Mouse (Mus musculus) limb, embryonic 11.5 days (tissue): ENCODE measurements around the gene Sema5a. TPM values are rescaled to one million over a fixed set of nuclear protein-coding genes. Genes with fewer than 3 reads are reported as not detected.
A peak's percentile ranks its signal among the peaks of the same experiment; 100 is the strongest.
"Not testable (repeated sequence)": the region's sequence is repeated elsewhere in the genome, so short reads cannot be mapped to it uniquely, and the experiment has no call there.

Experiments
- ATAC-seq: fragments of 200-750 bp; cut with Nextera tagmentation; 2 replicates; pipeline ENCODE4 v1.8.0; 2017; ENCODE audit warnings: low read depth; ENCODE audit not compliant: insufficient number of reproducible peaks, low FRiP score, low TSS enrichment
- DNase-seq: peaks from one replicate; pipeline ENCODE4 v3.0.0-alpha.2; 2015; ENCODE audit warnings: low spot score
- H3K27ac ChIP-seq: fragments of 300-500 bp; sonication (generic); replicated peaks from 2 replicates; pipeline ENCODE4 v1.5.1; 2014; ENCODE audit warnings: low read depth, mild to moderate bottlenecking, low read length
- H3K27me3 ChIP-seq: fragments of 300-500 bp; sonication (generic); 2 replicates; pipeline ENCODE4 v1.6.1; 2014; ENCODE audit warnings: mild to moderate bottlenecking, low read length, mixed read lengths; ENCODE audit not compliant: control insufficient read depth, insufficient read depth
- H3K36me3 ChIP-seq: fragments of 300-500 bp; sonication (generic); 2 replicates; pipeline ENCODE4 v1.6.1; 2014; ENCODE audit warnings: mild to moderate bottlenecking, low read length, moderate library complexity, mixed read lengths; ENCODE audit not compliant: control insufficient read depth, insufficient read depth
- H3K4me1 ChIP-seq: fragments of 300-500 bp; sonication (generic); 2 replicates; pipeline ENCODE4 v1.6.1; 2014; ENCODE audit warnings: low read length, mixed read lengths; ENCODE audit not compliant: control insufficient read depth, insufficient read depth
- H3K4me2 ChIP-seq: fragments of 300-500 bp; sonication (generic); 2 replicates; pipeline ENCODE4 v1.6.1; 2014; ENCODE audit warnings: low read depth, mild to moderate bottlenecking, moderate library complexity; ENCODE audit not compliant: severe bottlenecking
- H3K4me3 ChIP-seq: fragments of 300-500 bp; sonication (generic); 2 replicates; pipeline ENCODE4 v1.5.1; 2014; ENCODE audit warnings: low read depth, low read length
- H3K9ac ChIP-seq: fragments of 300-500 bp; sonication (generic); 2 replicates; pipeline ENCODE4 v1.6.1; 2014; ENCODE audit warnings: mild to moderate bottlenecking, low read length
- H3K9me3 ChIP-seq: fragments of 300-500 bp; sonication (generic); 2 replicates; pipeline ENCODE4 v1.6.1; 2016; ENCODE audit warnings: low read length; ENCODE audit not compliant: control insufficient read depth
- WGBS: fragments of 180-500 bp; shearing (Covaris S2); extraction: QIAGEN DNeasy Blood & Tissue Kit; methylation state at CpG from one replicate; pipeline ENCODE4 v1.1.7; 2014; 5-methylcytosine and 5-hydroxymethylcytosine counted together
- polyA plus RNA-seq: library from polyadenylated mRNA; unstranded; fragments of >200 nt; fragmentation: Nextera tagmentation; extraction: Ambion mirVana; gene quantifications from 2 replicates; pipeline ENCODE4 v1.2.1, GENCODE M21; 2014

Gene Sema5a
- polyA plus RNA-seq, 1 experiment from 2014 or later, result 21.4 TPM

DNA sequence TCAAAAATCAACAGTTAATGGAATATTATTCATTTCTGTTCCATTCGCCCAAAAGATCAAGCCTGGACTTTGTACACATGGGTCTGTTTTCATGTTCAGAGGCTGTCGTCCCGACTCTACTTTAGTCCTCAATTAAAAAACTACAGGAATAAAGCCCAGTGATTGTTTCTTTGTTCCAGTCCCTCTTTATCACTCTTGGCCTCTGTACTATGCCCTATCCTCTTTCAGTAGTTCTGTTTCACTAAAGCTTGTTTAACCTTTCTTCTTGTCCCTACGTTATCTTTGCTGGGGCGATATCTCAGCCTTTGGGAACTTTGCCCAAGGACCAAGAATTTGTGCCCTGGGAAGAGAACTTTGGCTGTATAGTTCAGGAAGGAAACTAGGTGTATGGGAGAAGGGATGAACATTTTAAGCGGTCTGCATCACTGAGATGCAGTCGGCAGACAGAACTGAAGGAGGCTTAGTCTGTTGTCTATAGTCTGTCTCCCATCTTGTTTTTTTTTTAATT, 17.7 kb upstream of the Sema5a start:
- Histone ChIP-seq H3K27me3 (no peaks in the 10 kb centered on the region), H3K9me3 (no peaks in the 10 kb centered on the region), H3K9ac (no peak overlapping the region), H3K4me3 (no peak overlapping the region), H3K27ac (no peak overlapping the region), H3K4me1 (no peaks in the 10 kb centered on the region), H3K36me3 (no peaks in the 10 kb centered on the region; the same call in 1 of the 2 replicates), H3K4me2 (no peak overlapping the region)
- ATAC-seq (no peak), DNase-seq (no peak)
- WGBS, result 93% methylated on average over 7 of the region's 7 CpGs

DNA sequence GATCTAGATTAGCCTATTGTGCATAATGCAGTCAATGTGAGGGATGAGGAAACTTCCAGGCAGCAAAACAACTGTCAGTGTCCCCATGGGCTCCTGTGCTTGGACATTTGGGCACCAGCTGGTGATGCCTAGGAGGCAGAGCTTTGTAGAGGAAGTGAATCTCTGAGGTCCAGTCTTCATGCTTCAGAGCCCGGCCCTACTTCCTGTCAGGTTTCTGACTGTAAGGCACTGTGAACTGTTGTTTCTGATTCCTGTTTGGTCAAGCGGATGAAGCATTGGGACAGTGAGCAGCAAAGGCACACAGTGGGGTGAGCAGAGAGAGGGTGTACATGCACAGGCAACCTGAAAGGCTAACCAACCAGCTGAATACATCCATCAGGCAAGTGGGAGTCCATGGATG, 14.5 kb upstream of the Sema5a start:
- Histone ChIP-seq H3K4me1 (no peaks in the 10 kb centered on the region), H3K9me3 (no peaks in the 10 kb centered on the region), H3K4me2 (no peak overlapping the region), H3K4me3 (no peak overlapping the region), H3K27ac (no peak overlapping the region), H3K27me3 (no peaks in the 10 kb centered on the region), H3K9ac (no peak overlapping the region), H3K36me3 (no peaks in the 10 kb centered on the region; the same call in 1 of the 2 replicates)
- ATAC-seq (no peak), DNase-seq (no peak)
- WGBS, result 77% methylated on average over 2 of the region's 2 CpGs

DNA sequence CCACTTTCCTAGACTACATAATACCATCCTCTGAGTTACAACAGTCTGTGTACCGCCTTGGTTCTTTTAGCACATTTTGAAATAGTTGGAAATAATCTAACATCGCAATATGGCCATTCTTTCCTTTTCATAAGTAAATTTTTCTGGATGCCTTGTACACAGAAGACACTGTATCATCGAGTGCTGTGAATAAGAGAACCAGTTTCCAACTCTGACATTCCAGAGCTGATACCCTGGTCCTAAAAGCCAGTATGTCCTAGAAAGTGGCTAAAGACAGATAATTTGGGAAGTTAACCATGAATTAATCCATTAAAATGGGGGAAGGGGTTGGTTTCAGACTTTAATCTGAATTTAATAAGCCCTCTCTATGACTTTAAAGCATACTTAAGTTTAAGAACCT, 12.4 kb upstream of the Sema5a start:
- H3K36me3 ChIP-seq, result no peaks in the 10 kb centered on the region; the same call in 1 of the 2 replicates
- no peaks in the 10 kb centered on the region for H3K9me3 ChIP-seq
- no peak overlapping the region for H3K27ac ChIP-seq
- 86% methylated on average over 3 of the region's 3 CpGs for WGBS
- DNase-seq (no peak), ATAC-seq (no peak)
- no peak overlapping the region for H3K4me3 ChIP-seq
- H3K4me2 ChIP-seq, result no peak overlapping the region
- no peaks in the 10 kb centered on the region for H3K4me1 ChIP-seq
- no peaks in the 10 kb centered on the region for H3K27me3 ChIP-seq
- no peak overlapping the region for H3K9ac ChIP-seq

DNA sequence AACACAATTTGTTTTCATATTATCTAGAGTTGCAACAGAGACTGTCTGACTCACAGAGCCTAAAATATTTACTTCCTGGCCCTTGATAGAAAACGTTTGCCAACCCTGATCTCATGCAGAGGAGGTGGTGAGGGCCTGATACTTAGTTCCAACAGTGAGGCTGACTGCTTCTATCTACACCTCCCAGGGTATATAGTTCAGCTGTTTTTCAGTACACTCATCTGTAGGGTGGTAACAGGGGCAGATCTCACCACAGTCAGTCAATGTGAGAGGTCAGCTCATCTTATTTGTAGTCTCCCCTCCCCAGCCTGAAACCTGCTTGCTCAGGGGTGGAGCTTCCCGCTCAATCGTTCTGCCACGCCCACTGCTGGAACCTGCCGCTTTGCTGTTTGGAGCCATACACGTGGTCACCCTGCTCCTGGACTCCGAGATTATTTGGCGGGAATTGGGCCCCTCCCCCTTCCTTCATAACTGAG, 11.9 kb upstream of the Sema5a start:
- 0 out of 2 replicates have a peak, but pooled peaks have one; percentile 35 for ATAC-seq
- WGBS, result 16% methylated on average over 8 of the region's 8 CpGs
- H3K4me2 ChIP-seq, H3K9me3 ChIP-seq, H3K27ac ChIP-seq, H3K9ac ChIP-seq, H3K4me1 ChIP-seq, H3K4me3 ChIP-seq, H3K27me3 ChIP-seq, H3K36me3 ChIP-seq, DNase-seq: not testable (repeated sequence)

DNA sequence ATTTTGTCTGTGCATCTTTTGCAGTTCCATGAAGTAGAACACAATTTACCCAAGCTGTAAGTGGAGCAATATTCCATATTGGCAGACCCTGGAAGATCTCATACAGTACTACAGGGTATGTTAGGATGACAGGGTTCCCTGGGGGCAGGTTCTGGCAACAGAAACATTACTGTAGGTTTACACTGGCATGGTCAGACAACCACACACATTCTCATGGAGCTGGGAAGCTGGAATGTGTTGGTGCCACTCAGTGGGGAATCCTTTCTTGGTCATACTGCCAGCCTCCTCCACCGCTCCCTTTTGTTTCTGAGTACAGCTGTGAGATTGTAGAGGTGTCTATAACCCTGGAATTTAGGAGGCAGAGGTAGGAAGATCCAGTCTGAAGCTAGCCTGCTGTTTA, 11.2 kb upstream of the Sema5a start:
- no peak overlapping the region for H3K27ac ChIP-seq
- H3K9ac ChIP-seq, result no peak overlapping the region
- H3K9me3 ChIP-seq, result no peaks in the 10 kb centered on the region
- no peaks in the 10 kb centered on the region for H3K27me3 ChIP-seq
- DNase-seq (no peak), ATAC-seq (no peak)
- H3K4me2 ChIP-seq, result no peak overlapping the region
- H3K36me3 ChIP-seq, result no peaks in the 10 kb centered on the region; the same call in 1 of the 2 replicates
- WGBS, result 100% methylated on average over 1 of the region's 1 CpGs
- H3K4me3 ChIP-seq, result no peak overlapping the region
- H3K4me1 ChIP-seq, result no peaks in the 10 kb centered on the region

DNA sequence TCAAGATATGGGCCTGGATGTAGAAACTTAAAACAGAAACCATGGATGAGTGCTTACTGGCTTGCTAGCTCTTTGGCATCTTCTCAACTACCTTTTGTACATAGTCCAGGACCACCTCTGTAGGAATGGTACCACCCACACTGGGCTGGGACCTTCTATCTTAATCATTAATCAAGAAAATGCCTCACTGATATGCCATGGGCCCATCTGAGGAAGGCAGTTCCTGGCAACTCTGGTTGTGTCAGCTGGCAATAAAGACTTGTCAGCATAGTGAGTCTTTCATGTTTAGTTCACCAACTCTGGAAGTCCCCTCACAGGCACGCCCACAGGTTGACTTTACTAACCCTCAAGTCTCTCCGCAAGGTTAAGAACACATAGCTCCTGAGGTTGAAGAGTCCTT, 5.5 kb upstream of the Sema5a start:
- Histone ChIP-seq H3K36me3 (peaks cover 3% of the 10 kb centered on the region; the same call in 1 of the 2 replicates), H3K4me3 (no peak overlapping the region), H3K4me1 (0 out of 2 replicates have a peak, but pooled peaks cover 5% of the 10 kb centered on the region), H3K4me2 (no peak overlapping the region), H3K9ac (no peak overlapping the region), H3K27ac (no peak overlapping the region), H3K27me3 (no peaks in the 10 kb centered on the region), H3K9me3 (no peaks in the 10 kb centered on the region)
- DNase-seq, result no peak
- no peak for ATAC-seq
- 84% methylated on average over 2 of the region's 2 CpGs for WGBS

DNA sequence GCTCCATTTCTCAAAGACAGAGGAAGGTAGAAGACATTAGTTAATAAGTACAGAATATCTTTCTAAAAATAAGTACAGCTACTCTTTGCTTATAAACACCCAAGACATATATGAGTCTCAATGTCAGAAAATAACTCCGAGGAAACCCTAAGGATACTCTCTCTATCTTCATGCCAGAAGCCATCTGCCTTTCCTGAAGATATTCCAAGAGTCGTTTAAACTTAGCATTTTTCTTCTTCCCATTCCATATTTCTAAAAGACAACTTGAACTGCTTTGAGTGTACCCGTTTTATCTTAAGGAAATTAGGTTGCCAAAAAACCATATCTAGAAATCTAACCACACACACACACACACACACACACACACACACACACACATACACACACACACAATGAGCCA, 4.5 kb upstream of the Sema5a start:
- Histone ChIP-seq H3K36me3 (peaks cover 3% of the 10 kb centered on the region; the same call in 1 of the 2 replicates), H3K4me2 (no peak overlapping the region), H3K27me3 (no peaks in the 10 kb centered on the region), H3K9me3 (no peaks in the 10 kb centered on the region), H3K9ac (no peak overlapping the region), H3K4me3 (no peak overlapping the region), H3K4me1 (0 out of 2 replicates have a peak, but pooled peaks cover 5% of the 10 kb centered on the region), H3K27ac (no peak overlapping the region)
- no peak for DNase-seq
- ATAC-seq, result no peak
- 93% methylated on average over 3 of the region's 3 CpGs for WGBS

DNA sequence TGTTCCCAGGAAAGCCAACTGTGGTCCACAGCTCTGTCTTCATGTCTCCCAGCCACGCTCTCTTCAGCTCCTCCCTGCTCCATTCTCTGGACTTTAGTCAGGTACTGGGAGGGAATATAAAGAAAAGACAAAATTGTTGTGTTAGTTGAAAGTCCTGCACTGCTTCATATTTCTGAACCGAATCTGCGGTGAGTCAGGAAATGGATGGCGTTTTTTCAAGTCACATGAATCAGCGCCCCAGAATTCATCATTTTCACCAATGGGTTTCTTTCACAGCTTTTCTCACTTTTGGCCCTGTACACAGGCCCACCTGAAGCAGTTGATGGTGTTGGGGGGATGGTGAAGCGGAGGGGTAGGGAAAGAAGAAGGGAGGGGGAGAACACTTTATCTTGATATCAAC, 2.9 kb upstream of the Sema5a start:
- H3K27me3 ChIP-seq, result no peaks in the 10 kb centered on the region
- WGBS, result 93% methylated on average over 6 of the region's 6 CpGs
- H3K9me3 ChIP-seq, result no peaks in the 10 kb centered on the region
- H3K9ac ChIP-seq, result no peak overlapping the region
- no peak for ATAC-seq
- no peak overlapping the region for H3K27ac ChIP-seq
- H3K4me2 ChIP-seq, result no peak overlapping the region
- H3K4me1 ChIP-seq, result 0 out of 2 replicates have a peak, but pooled peaks cover 5% of the 10 kb centered on the region
- H3K4me3 ChIP-seq, result no peak overlapping the region
- DNase-seq, result no peak
- peaks cover 3% of the 10 kb centered on the region; the same call in 1 of the 2 replicates for H3K36me3 ChIP-seq
